ENCODE assay signal across 16 mouse cellular contexts in the genomic region with DNA sequence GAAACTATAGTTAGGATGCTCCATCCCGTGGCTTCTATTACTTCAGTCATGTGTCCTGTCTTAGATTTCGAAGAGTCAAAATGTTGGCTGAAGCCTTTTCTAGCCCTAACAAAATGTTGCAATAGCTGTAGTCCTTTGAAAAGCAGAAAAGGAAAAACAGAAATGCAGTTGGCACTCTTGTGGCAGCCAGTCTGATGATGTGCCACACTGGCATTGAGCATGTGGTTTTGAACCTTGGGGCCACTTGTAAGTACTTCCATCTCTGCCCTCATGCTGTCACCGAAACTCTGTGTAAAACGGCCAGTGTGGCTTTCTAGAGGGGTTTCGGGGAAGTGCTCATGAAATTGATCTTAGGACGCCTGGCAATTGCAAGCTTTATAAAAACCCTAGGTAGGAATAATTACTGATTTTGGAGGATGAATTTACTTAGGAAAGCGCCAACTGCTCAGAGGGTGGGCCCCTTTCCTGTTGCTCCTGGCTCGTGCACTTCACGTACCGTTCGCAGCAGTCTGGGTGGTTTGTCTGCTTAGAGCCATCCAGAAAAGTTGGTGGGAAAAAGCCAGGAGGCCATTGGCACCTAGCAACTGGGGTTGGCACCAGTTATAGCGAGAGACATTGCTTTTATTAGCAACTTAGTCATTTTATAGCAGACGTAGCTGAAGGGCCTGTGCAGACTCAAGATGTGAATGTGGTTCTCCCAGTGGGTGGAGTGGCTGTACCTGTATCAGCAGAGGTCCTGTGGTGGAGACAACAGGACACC.
DNase-seq lines count a peak whose midpoint lies in the region; ATAC-seq and TF ChIP-seq lines count a peak whose summit lies in the region.
"Had no signal": no experiment of that assay in that cellular context is flagged by ENCODE, and none has a peak within 500 bp of the region (broad histone marks: within the 10 kb centered on the region; RNA-seq: fewer than 3 reads in every experiment).

No protein-coding gene starts in this region.

- no peak for TF ChIP-seq CTCF in left cerebral cortex, adult 2 months (IDR thresholded peaks at IDR 0.05)
- no peak for TF ChIP-seq CTCF in heart, postnatal 0 days (IDR thresholded peaks at IDR 0.05; ENCODE audit: low read depth)

- no peak for ATAC-seq in heart, postnatal 0 days (ENCODE audit: insufficient read depth, low read depth)
- ATAC-seq in megakaryocyte progenitor cell, adult 5-6 weeks (replicated peaks; ENCODE audit: poor library complexity), result peak; percentile 58
- no peak for ATAC-seq in kidney, embryonic 15.5 days (replicated peaks; ENCODE audit: low FRiP score)
- ATAC-seq: forebrain, embryonic 14.5 days; midbrain, embryonic 13.5 days had no signal

- H3K4me2 ChIP-seq in heart, postnatal 0 days (ENCODE audit: low read depth, low read length), result no peak overlapping the region
- H3K4me2 ChIP-seq in kidney, embryonic 15.5 days, result no peak overlapping the region
- H3K4me2 ChIP-seq: embryonic facial prominence, embryonic 13.5 days; limb, embryonic 12.5 days; lung, embryonic 15.5 days; midbrain, embryonic 13.5 days; neural tube, embryonic 12.5 days had no signal

- no peak overlapping the region for H3K27ac ChIP-seq in left cerebral cortex, adult 2 months
- H3K27ac ChIP-seq in heart, postnatal 0 days (ENCODE audit: low read depth), result peak overlapping the region; percentile 62
- no peak overlapping the region for H3K27ac ChIP-seq in kidney, embryonic 15.5 days
- H3K27ac ChIP-seq: embryonic facial prominence, embryonic 13.5 days; limb, embryonic 12.5 days; midbrain, embryonic 13.5 days; neural tube, embryonic 12.5 days had no signal

- H3K9ac ChIP-seq in heart, postnatal 0 days (replicated peaks; ENCODE audit: low read depth, low read length), result no peak overlapping the region
- no peak overlapping the region for H3K9ac ChIP-seq in kidney, embryonic 15.5 days
- H3K9ac ChIP-seq: embryonic facial prominence, embryonic 13.5 days; limb, embryonic 12.5 days; lung, embryonic 15.5 days; midbrain, embryonic 13.5 days; neural tube, embryonic 12.5 days had no signal

- 61% methylated on average over 13 of the region's 13 CpGs for WGBS in heart, postnatal 0 days
- WGBS in kidney, embryonic 15.5 days, result 75% methylated on average over 13 of the region's 13 CpGs

- peaks cover 49% of the 10 kb centered on the region for H3K4me1 ChIP-seq in heart, postnatal 0 days (ENCODE audit: control insufficient read depth, insufficient read depth)
- peaks cover 24% of the 10 kb centered on the region for H3K4me1 ChIP-seq in kidney, embryonic 15.5 days
- H3K4me1 ChIP-seq: midbrain, embryonic 13.5 days had no signal

- peak; percentile 36 for DNase-seq in left cerebral cortex, postnatal 4 days
- DNase-seq in left cerebral cortex, adult 2 months (ENCODE audit: extremely low spot score in 1 of 2, low spot score in 2 of 2), result no peak
- DNase-seq in cerebellum, postnatal 14 days, result peak; percentile 36 to 61
- DNase-seq in heart, postnatal 0 days (ENCODE audit: low spot score), result no peak
- no peak for DNase-seq in adrenal gland, postnatal 10 days
- DNase-seq: gastrocnemius, postnatal 36 days; kidney, postnatal 10 days had no signal

- H3K27me3 ChIP-seq in heart, postnatal 0 days (ENCODE audit: control insufficient read depth, insufficient read depth, low read length), result no peaks in the 10 kb centered on the region
- H3K27me3 ChIP-seq in kidney, embryonic 15.5 days, result no peaks in the 10 kb centered on the region
- H3K27me3 ChIP-seq: CH12.LX; embryonic facial prominence, embryonic 13.5 days; lung, embryonic 15.5 days; midbrain, embryonic 13.5 days; neural tube, embryonic 12.5 days had no signal

- no peaks in the 10 kb centered on the region for H3K9me3 ChIP-seq in heart, postnatal 0 days (replicated peaks; ENCODE audit: control insufficient read depth, low read length)
- no peaks in the 10 kb centered on the region for H3K9me3 ChIP-seq in kidney, embryonic 15.5 days (replicated peaks)
- H3K9me3 ChIP-seq: embryonic facial prominence, embryonic 13.5 days; limb, embryonic 12.5 days; lung, embryonic 15.5 days; midbrain, embryonic 13.5 days; neural tube, embryonic 12.5 days had no signal

- intact Hi-C loops in left cerebral cortex, postnatal 4 days (cut with DNase I), result no loop called here
- intact Hi-C loops in left cerebral cortex, adult 2 months (cut with DNase I), result no loop called here

- H3K4me3 ChIP-seq in left cerebral cortex, adult 2 months, result no peak overlapping the region
- H3K4me3 ChIP-seq in heart, postnatal 0 days (ENCODE audit: low read depth, low read length), result no peak overlapping the region
- no peak overlapping the region for H3K4me3 ChIP-seq in kidney, embryonic 15.5 days (replicated peaks)
- H3K4me3 ChIP-seq: embryonic facial prominence, embryonic 13.5 days; limb, embryonic 12.5 days; lung, embryonic 15.5 days; midbrain, embryonic 13.5 days; neural tube, embryonic 12.5 days had no signal

- no peaks in the 10 kb centered on the region for H3K36me3 ChIP-seq in heart, postnatal 0 days (replicated peaks; ENCODE audit: control insufficient read depth, insufficient read depth, low read length)
- H3K36me3 ChIP-seq in kidney, embryonic 15.5 days, result no peaks in the 10 kb centered on the region
- H3K36me3 ChIP-seq: embryonic facial prominence, embryonic 13.5 days; limb, embryonic 12.5 days; lung, embryonic 15.5 days; midbrain, embryonic 13.5 days; neural tube, embryonic 12.5 days had no signal

- no peak for TF ChIP-seq EP300 in heart, postnatal 0 days (IDR thresholded peaks at IDR 0.05; ENCODE audit: low read depth)

Comparison
In these comparisons a context has a peak if more than half of its experiments do, and no peak if none do; other contexts are left out.
1. DNase-seq: peak in left cerebral cortex, postnatal 4 days (single experiment) and cerebellum, postnatal 14 days (2 of 2); none in left cerebral cortex, adult 2 months (0 of 2), heart, postnatal 0 days (single experiment) and adrenal gland, postnatal 10 days (single experiment).